Comparison of ENCODE assay signal across 13 mouse cellular contexts in genomic region chr12:112860765-112861164, GRCm38 (mm10). TPM values are rescaled to one million over a fixed set of nuclear protein-coding genes. Genes with fewer than 3 reads are reported as not detected.
DNase-seq lines count a peak whose midpoint lies in the region; ATAC-seq and TF ChIP-seq lines count a peak whose summit lies in the region.
"Had no signal": no experiment of that assay in that cellular context is flagged by ENCODE, and none has a peak within 500 bp of the region (broad histone marks: within the 10 kb centered on the region; RNA-seq: fewer than 3 reads in every experiment).

No protein-coding gene starts in this region.

- H3K27me3 ChIP-seq in heart, embryonic 15.5 days, result 0 out of 2 replicates have a peak, but pooled peaks cover 4% of the 10 kb centered on the region
- no peaks in the 10 kb centered on the region for H3K27me3 ChIP-seq in spleen, adult 2 months (ENCODE audit: control insufficient read depth, insufficient read depth, low read length)
- H3K27me3 ChIP-seq in megakaryocyte, embryonic 14.5 days (replicated peaks), result peaks cover 48% of the 10 kb centered on the region
- H3K27me3 ChIP-seq in hindbrain, embryonic 14.5 days (ENCODE audit: control insufficient read depth, insufficient read depth, low read length), result no peaks in the 10 kb centered on the region
- H3K27me3 ChIP-seq: neural tube, embryonic 12.5 days had no signal

- peaks cover 4% of the 10 kb centered on the region; the same call in 1 of the 2 replicates for H3K4me1 ChIP-seq in heart, embryonic 15.5 days (replicated peaks)
- H3K4me1 ChIP-seq in spleen, adult 2 months (ENCODE audit: control insufficient read depth, insufficient read depth, insufficient read length), result peaks cover 58% of the 10 kb centered on the region
- H3K4me1 ChIP-seq in megakaryocyte, embryonic 14.5 days, result peaks cover 55% of the 10 kb centered on the region
- no peaks in the 10 kb centered on the region for H3K4me1 ChIP-seq in hindbrain, embryonic 14.5 days (replicated peaks; ENCODE audit: control insufficient read depth, insufficient read depth, low read length)
- H3K4me1 ChIP-seq: forebrain, embryonic 12.5 days; neural tube, embryonic 12.5 days had no signal

- WGBS in heart, embryonic 15.5 days, result 60% methylated on average over 7 of the region's 7 CpGs
- WGBS in spleen, adult 2 months, result 11% methylated on average over 7 of the region's 7 CpGs
- WGBS in hindbrain, embryonic 14.5 days, result 83% methylated on average over 7 of the region's 7 CpGs

- peak overlapping the region; percentile 5; the same call in 1 of the 2 replicates for H3K4me3 ChIP-seq in heart, embryonic 15.5 days
- H3K4me3 ChIP-seq in spleen, adult 2 months (ENCODE audit: extremely low read depth, insufficient read depth, insufficient read length), result peak overlapping the region; percentile 67
- peak overlapping the region; percentile 88 for H3K4me3 ChIP-seq in megakaryocyte, embryonic 14.5 days (replicated peaks)
- no peak overlapping the region for H3K4me3 ChIP-seq in hindbrain, embryonic 14.5 days (replicated peaks; ENCODE audit: low read length)
- H3K4me3 ChIP-seq: forebrain, embryonic 12.5 days; heart, embryonic 13.5 days; left cerebral cortex, adult 2 months; neural tube, embryonic 12.5 days had no signal

- H3K9ac ChIP-seq in heart, embryonic 15.5 days, result no peak overlapping the region
- H3K9ac ChIP-seq in hindbrain, embryonic 14.5 days, result no peak overlapping the region
- H3K9ac ChIP-seq: forebrain, embryonic 12.5 days; heart, embryonic 13.5 days; neural tube, embryonic 12.5 days had no signal

- H3K36me3 ChIP-seq in heart, embryonic 15.5 days, result no peaks in the 10 kb centered on the region
- H3K36me3 ChIP-seq in spleen, adult 2 months (ENCODE audit: control insufficient read depth, insufficient read depth, low read length), result no peaks in the 10 kb centered on the region
- H3K36me3 ChIP-seq in megakaryocyte, embryonic 14.5 days (replicated peaks; ENCODE audit: low read length), result peaks cover 8% of the 10 kb centered on the region
- H3K36me3 ChIP-seq in hindbrain, embryonic 14.5 days (replicated peaks; ENCODE audit: control insufficient read depth, insufficient read depth), result no peaks in the 10 kb centered on the region
- H3K36me3 ChIP-seq: forebrain, embryonic 12.5 days; heart, embryonic 13.5 days; neural tube, embryonic 12.5 days had no signal

- no peaks in the 10 kb centered on the region for H3K9me3 ChIP-seq in heart, embryonic 15.5 days (replicated peaks)
- peaks cover 6% of the 10 kb centered on the region; the same call in 1 of the 2 replicates for H3K9me3 ChIP-seq in megakaryocyte, embryonic 14.5 days
- H3K9me3 ChIP-seq in hindbrain, embryonic 14.5 days (ENCODE audit: control insufficient read depth, low read length), result no peaks in the 10 kb centered on the region
- H3K9me3 ChIP-seq: forebrain, embryonic 12.5 days; heart, embryonic 13.5 days; neural tube, embryonic 12.5 days had no signal

- ATAC-seq in heart, embryonic 15.5 days (replicated peaks; ENCODE audit: insufficient number of reproducible peaks, insufficient read depth, low FRiP score, low read depth), result no peak
- no peak for ATAC-seq in hindbrain, embryonic 14.5 days (ENCODE audit: low FRiP score)

- peak; percentile 84 for TF ChIP-seq POLR2A in spleen, adult 2 months (IDR thresholded peaks at IDR 0.05; ENCODE audit: low read depth, low read length)

- TF ChIP-seq CTCF in spleen, adult 2 months (IDR thresholded peaks at IDR 0.05; ENCODE audit: extremely low read depth, insufficient read depth, insufficient read length, insufficient replicate concordance), result no peak

- H3K4me2 ChIP-seq in heart, embryonic 15.5 days, result no peak overlapping the region
- H3K4me2 ChIP-seq in hindbrain, embryonic 14.5 days (replicated peaks), result no peak overlapping the region
- H3K4me2 ChIP-seq: forebrain, embryonic 12.5 days; heart, embryonic 13.5 days; neural tube, embryonic 12.5 days had no signal

- no peak overlapping the region for H3K27ac ChIP-seq in heart, embryonic 15.5 days
- peak overlapping the region; percentile 93 for H3K27ac ChIP-seq in spleen, adult 2 months (ENCODE audit: insufficient read depth, low read length)
- H3K27ac ChIP-seq in hindbrain, embryonic 14.5 days, result no peak overlapping the region
- H3K27ac ChIP-seq: forebrain, embryonic 12.5 days; heart, embryonic 13.5 days; kidney, postnatal 0 days; left cerebral cortex, adult 2 months; neural tube, embryonic 12.5 days had no signal

- DNase-seq in heart, adult 18-20 months, result no peak
- peak; percentile 67 to 78 for DNase-seq in spleen, adult 2 months (ENCODE audit: low read depth in 1 of 2, low spot score in 2 of 2)
- DNase-seq in spleen, adult 12 weeks (ENCODE audit: low spot score), result no peak
- peak; percentile 78 to 84 for DNase-seq in thymus, postnatal 36 days
- no peak for DNase-seq in hindbrain, embryonic 14.5 days (ENCODE audit: low spot score)
- no peak for DNase-seq in layer of hippocampus, adult 8-10 months (ENCODE audit: low spot score in 2 of 2)

RNA-seq across cellular contexts. Expression of gene Gpr132, which starts 7.3 kb away (rescaled TPM):
- polyA plus RNA-seq in heart, embryonic 15.5 days (2015; fragmentation: Nextera tagmentation; extraction: Ambion mirVana), result 0.19 and 2.2 TPM in 2 replicates
- 1 to 10 TPM in 1 of 2 experiments, under 1 TPM in 1; 0.37 to 1.3 TPM for total RNA-seq in heart, adult 18-20 months (2021)
- polyA plus RNA-seq in spleen, adult 2 months (2012; rRNA removed), result 77.9 and 81.1 TPM in 2 replicates
- polyA plus RNA-seq in megakaryocyte, embryonic 14.5 days (2012; ENCODE audit: insufficient read depth, low replicate concordance), result 1.2 TPM in 1 of 2 replicates, not detected in the other
- polyA plus RNA-seq in hindbrain, embryonic 14.5 days (2014; fragmentation: Nextera tagmentation; extraction: Ambion mirVana), result not detected in 2 replicates
- not detected for total RNA-seq in layer of hippocampus, adult 8-10 months (2022)
- polyA plus RNA-seq: forebrain, embryonic 12.5 days; neural tube, embryonic 12.5 days had no signal

RNA-seq across cellular contexts. Expression of gene Cdca4, which starts 31.5 kb away (rescaled TPM):
- 34.6 and 53.3 TPM in 2 replicates for polyA plus RNA-seq in heart, embryonic 15.5 days (2015; fragmentation: Nextera tagmentation; extraction: Ambion mirVana)
- total RNA-seq in heart, adult 18-20 months (2021), result 1 to 10 TPM; 5.1 to 5.6 TPM
- polyA plus RNA-seq in spleen, adult 2 months (2012; rRNA removed), result 30.4 and 34.0 TPM in 2 replicates
- polyA plus RNA-seq in megakaryocyte, embryonic 14.5 days (2012; ENCODE audit: insufficient read depth, low replicate concordance), result 3.2 and 11.7 TPM in 2 replicates
- 39.1 and 43.4 TPM in 2 replicates for polyA plus RNA-seq in hindbrain, embryonic 14.5 days (2014; fragmentation: Nextera tagmentation; extraction: Ambion mirVana)
- 10 to 100 TPM; 10.1 to 12.0 (median 11.1) TPM for total RNA-seq in layer of hippocampus, adult 8-10 months (2022)

RNA-seq across cellular contexts. Expression of gene Clba1, which starts 52.0 kb away (rescaled TPM):
- 5.7 and 7.3 TPM in 2 replicates for polyA plus RNA-seq in heart, embryonic 15.5 days (2015; fragmentation: Nextera tagmentation; extraction: Ambion mirVana)
- 1 to 10 TPM; 2.0 to 2.2 TPM for total RNA-seq in heart, adult 18-20 months (2021)
- 0.83 and 1.1 TPM in 2 replicates for polyA plus RNA-seq in spleen, adult 2 months (2012; rRNA removed)
- 8.2 and 25.4 TPM in 2 replicates for polyA plus RNA-seq in megakaryocyte, embryonic 14.5 days (2012; ENCODE audit: insufficient read depth, low replicate concordance)
- polyA plus RNA-seq in hindbrain, embryonic 14.5 days (2014; fragmentation: Nextera tagmentation; extraction: Ambion mirVana), result 20.2 and 21.0 TPM in 2 replicates
- total RNA-seq in layer of hippocampus, adult 8-10 months (2022), result 10 to 100 TPM; 10.9 to 17.6 (median 14.0) TPM

RNA-seq across cellular contexts. Expression of gene Ahnak2, which starts 58.3 kb away (rescaled TPM):
- 2.1 and 2.4 TPM in 2 replicates for polyA plus RNA-seq in heart, embryonic 15.5 days (2015; fragmentation: Nextera tagmentation; extraction: Ambion mirVana)
- total RNA-seq in heart, adult 18-20 months (2021), result 10 to 100 TPM; 15.3 to 16.6 TPM
- polyA plus RNA-seq in spleen, adult 2 months (2012; rRNA removed), result 0.46 and 0.83 TPM in 2 replicates
- 3.3 TPM in 1 of 2 replicates, not detected in the other for polyA plus RNA-seq in megakaryocyte, embryonic 14.5 days (2012; ENCODE audit: insufficient read depth, low replicate concordance)
- 1.9 and 2.5 TPM in 2 replicates for polyA plus RNA-seq in hindbrain, embryonic 14.5 days (2014; fragmentation: Nextera tagmentation; extraction: Ambion mirVana)
- 10 to 100 TPM in 2 of 4 experiments, 1 to 10 TPM in 2; 4.7 to 11.9 (median 8.2) TPM for total RNA-seq in layer of hippocampus, adult 8-10 months (2022)

Comparison
In these comparisons a context has a peak if more than half of its experiments do, and no peak if none do; other contexts are left out.
1. DNase-seq: peak in spleen, adult 2 months (2 of 2) and thymus, postnatal 36 days (2 of 2); none in heart, adult 18-20 months (0 of 2), spleen, adult 12 weeks (single experiment), hindbrain, embryonic 14.5 days (single experiment) and layer of hippocampus, adult 8-10 months (0 of 2).
2. RNA of gene Gpr132, which starts 7.3 kb away (polyA plus RNA-seq): 77.9 to 81.1 TPM in spleen, adult 2 months; 1.2 TPM in megakaryocyte, embryonic 14.5 days, 0.19 to 2.2 TPM in heart, embryonic 15.5 days and not detected in hindbrain, embryonic 14.5 days; every median in the first group is over 10 times any median in the second.